Mouse (Mus musculus) urinary bladder, adult 18-20 months (tissue): ENCODE measurements around the gene Cxadr.

ENCODE experiments used
- DNase-seq, 2 experiments: peaks; one replicate each; pipeline ENCODE4 v3.0.0; 2022; ENCODE audit warnings: low spot score in 2 of 2, mixed read lengths in 2 of 2

Gene Cxadr

DNA sequence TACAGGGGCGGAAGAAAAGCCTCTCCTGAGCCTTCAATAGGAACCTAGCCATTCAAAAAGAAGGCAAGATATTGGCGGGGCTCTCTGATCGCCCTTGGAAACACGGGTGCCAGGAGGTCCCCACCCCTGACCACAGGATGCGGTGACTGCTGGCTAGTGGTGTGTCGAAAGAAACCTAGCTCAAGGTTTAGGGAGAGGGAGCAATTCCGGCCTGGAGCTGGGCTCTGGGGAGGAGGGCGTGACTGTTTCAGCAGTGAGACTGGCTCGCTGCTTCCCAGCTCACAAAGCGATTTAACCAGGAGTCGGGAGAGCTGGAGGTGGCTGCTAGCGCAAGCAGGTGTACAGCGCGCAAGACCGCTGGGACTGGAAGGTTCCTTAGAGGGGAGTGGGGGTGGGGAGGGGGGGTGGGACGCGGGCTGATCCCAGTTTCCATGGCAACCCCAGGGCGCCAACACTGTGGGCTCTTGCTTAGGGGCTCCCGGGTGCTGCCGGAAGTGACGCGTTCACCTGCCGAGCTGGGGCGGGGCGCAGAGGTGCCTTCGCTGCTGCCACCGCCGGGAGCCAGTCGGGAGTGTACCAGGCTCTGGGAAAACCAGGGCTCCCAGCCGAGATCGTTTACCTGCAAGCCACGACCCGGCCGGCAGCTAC is at the start of gene Cxadr:
Gene Cxadr, plus strand, starts transcription at position 307 of the 648 bp plus-strand sequence.
- peak; percentile 61 to 70 for DNase-seq

DNA sequence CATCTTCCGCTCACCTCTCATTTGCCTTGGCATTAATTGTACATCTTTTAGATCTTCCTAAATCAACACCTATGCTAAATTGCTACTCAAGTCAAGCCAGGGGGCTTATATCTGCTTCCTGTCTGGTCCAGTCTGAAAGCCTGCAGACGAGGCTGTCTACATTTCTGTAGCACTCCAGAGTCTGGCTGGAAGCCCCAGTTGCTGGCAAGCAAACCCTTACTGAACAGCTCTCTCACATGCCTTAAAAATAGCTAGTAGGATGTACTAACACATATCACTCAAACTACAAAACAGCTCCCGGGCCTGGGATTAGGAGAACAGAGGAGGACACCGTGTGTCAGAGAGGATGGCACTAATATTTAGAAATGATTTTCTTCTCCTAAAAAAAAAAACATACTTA is 42.3 kb upstream of the Cxadr start:
- DNase-seq, result no peak

DNA sequence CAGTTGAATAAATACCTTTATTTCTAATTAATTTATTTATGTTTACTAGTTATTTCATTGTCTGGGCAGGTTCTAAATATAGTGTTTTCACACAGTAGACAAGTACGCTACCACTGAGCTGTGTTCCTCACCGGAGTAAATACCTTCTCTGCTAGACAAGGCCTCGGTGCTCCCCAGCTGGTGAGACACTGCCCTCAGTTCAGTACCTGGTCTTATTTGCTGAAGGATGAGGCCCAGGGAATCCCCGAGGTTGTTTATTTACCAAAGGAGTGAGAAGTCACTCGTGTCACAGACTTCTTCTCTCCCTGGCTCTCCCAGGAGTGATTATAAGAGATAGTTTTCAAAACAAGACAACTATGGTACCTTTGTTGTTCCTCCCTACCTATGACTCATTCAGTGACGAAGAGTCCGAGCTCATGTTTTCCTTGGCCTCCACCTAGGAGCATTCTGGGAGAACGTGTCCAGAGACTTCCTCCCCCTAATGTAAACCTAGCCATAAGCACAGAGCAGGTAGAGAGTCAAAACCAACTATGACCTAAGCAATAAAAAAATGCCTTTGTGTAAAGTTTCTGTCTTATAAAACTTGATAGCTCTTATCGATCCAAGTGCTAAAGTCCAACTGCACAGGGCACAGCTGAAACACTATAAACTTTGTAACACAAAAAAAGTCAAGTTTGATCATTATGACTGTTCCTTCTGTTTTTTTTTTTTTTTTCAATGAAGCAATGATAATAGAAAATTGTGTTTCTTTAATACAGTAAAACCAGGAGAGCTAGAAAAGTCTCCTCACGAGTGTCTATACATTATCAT is 41.0 kb upstream of the Cxadr start:
- DNase-seq, result no peak

DNA sequence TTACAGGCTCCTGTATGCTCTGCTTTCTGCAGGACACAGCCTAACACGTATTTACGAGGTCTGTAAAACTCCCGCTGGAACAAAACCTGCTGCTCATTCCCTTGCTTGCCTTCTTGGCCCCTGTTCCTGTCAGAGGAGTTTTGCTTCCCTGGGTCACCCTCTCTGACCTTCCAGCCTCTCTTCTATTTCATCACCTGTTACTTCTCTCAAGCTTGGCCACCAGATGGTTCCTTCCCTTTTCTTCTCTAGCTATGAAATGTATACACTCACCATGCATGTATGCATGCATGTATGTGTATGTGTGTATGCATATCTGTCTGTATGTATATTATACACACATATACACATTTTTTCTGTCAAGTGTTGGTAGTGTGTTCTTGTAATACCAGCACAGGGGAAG is 39.8 kb upstream of the Cxadr start:
- DNase-seq, result no peak

DNA sequence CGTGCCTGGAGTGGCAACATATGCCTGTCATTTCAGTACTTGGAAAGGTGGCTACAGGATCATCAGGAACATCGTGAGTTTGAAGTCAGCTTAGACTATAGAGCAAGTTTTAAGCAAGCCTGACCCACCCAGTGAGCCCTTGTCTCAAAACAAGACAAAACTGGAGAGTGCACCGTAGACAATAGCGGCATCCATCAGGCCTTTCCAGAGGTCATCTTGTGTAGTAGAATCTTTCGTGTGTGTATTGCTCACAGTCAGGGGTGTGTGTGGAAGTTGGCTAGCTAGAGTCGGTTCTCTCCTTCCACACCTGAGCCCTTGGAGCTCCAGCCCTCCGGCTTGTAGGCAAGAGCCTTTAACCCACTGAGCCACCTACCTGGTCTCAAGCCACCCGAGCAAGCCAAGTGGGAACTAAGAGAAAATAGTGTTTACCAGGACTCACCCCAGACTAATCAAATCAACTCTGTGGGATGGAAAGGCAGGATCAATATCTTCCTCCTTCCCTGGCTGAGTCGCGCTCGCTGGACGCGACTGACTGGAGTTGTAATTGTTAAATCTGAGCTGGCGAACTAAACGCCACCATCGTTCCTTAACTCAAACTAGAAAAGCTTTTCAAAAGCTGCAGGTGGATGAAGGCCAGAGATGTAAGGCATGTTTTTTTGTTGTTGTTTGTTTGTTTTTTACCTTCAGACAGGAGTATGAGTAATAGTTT is 36.7 kb upstream of the Cxadr start:
- DNase-seq, result no peak

DNA sequence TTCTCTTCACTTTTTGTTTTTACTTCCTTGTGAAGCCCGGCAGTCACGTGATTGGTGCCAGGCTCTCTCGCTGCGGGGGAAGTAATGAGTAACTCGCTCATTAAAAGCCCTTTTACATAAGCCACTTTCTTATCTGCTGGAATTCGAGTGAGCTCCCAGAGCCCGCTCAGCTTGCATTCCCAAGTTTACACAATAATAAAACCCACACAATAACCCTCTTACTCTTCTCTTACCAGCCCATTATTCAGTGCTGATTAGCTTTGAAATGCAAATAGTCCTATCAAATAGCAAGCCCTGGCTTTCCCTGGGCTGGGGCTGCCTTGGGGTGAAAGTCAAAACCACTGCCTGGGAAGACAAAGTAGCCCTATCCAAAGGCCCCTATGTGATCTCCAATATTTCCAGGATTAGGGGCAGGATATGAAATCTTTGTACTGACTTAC is 36.1 kb upstream of the Cxadr start:
- DNase-seq, result peak; percentile 32 to 67

DNA sequence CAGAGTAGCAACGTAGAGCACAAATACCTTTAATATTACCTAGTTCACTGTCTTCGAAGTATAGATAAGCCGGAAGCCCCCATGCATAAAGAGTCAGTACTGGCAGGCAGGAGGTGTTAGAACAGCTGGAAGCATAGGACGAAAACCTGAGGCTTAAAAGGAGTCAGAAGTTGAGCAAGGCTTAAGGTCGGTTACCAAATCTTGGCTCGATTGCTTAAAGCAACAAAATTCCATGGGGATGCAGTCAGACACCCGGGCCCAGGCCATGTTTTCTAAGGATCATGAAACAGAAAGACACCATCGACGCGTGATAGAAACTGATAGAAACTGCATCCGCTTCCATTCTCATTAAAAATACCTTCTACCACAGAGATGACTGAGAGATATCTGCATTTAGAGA is 35.5 kb upstream of the Cxadr start:
- DNase-seq, result no peak

DNA sequence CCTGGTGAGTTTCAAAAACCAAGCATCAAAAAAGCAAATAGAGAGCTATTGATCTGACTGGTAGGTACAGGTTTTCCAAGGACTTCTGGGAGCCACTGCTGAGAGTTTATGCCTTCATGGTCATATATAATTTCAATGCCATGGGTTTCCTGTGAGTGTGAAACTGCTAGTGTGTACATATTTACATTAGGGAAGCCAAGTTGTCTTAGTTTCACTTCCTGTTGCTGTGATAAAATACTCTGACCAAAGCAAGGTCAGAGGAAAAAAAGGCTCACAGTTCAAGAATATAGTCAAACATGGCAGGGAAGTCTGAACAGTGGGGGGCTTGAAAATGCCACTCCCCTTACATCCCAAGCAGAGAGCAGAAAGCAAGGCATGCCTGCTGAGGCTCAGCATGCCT is 33.8 kb upstream of the Cxadr start:
- no peak for DNase-seq

DNA sequence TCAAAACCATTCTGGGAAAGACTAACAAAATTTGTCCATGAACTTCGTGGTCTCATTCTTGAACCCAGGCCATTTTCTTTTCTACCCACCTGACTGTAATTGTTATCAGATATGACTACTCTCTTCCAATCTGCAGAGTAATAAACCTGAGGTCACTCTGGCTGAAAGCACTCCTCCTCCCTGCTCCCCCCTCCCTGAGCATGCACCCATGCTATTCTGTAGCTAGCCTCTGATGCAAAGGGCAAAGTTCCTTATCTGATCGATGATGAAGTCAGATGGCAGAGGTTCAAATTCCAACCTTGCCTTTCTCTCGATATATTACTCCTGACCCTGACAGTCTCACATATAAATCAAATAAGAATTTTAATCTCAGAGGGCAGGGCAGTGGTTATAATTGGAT is 33.1 kb upstream of the Cxadr start:
- no peak for DNase-seq

DNA sequence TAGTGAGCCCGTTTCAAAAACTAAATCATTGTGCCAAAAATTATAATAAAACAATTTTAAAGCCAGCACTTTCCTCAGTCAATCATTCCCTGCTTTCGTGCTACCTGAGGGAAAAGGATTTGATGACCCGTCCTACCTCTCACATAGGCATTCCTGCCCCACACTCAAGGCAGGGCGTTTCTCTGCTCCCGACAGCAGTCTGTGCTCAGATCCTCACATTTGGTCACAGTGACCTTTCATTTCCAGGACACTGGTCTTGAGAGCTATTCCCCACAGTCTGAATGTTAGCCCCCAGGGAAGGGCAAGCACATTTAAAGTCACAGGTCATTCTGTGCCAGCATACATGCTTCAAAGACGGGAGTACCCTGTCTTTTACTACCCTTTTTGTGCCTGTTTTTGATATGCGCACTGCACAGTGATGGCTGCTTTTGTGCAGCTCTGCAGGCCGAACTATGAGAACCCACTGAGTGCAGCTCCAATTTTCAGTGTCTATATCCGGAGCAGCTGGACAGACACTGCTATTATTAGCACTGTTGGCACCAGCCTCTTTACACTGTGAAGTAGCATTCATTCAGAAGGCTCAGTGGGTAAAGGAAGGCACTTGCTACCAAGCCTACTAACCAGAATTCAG is 26.3 kb upstream of the Cxadr start:
- DNase-seq, result no peak

DNA sequence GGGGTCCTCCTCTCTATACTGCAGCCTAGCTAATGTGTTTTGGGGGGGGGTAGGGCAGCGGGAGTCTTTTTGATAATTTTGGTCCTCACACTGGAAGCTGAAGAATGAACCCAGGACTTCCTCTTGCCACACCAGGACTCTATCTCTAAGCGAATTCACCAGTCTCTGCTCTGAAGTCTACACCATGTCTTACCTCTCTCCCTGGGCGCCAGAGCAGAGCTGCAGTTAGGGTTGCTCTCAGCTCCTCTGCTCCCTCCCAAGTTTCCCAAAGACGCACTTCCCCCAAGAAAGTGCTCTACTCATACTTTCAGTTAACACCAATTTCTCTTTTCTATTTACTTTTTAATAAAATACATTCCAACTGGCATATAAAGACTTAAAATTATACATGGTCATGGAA is 23.7 kb upstream of the Cxadr start:
- DNase-seq, result no peak

DNA sequence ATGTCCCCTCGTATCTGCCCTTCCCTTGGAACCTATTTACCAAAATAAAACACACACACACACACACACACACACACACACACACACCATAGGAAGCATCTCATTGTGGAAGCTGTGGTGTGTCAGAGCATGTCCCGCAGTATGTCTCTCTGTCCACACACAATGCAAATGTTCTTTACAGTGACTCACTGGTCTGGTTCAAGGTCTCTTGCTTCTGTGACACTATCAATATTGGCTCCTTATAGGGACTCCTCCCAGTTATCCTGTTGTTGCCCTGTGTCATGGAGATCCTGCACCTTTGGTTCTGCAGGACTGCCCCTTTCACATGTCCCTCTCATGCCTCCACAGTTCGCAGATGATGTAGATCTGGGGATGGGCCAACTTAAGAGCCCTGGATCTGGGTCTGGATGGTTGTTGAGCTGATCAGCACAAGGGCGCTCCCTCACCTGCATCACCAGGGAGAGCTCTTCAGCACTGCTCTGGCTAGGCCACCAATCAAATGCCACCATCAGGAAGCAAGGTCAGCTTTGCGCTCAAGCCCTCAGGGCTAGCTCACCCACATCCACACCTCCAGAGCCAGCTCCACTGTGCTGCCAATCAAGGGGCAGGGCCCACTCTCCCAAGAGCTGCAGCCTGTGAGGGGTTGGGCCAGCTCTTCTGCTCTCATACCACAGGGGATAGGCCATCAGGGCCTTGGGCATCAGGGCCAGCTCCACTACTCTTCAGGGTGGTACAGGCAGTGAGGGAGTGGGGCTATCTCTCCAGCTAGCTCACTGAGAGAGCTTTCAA is 21.0 kb upstream of the Cxadr start:
- DNase-seq, result no peak

DNA sequence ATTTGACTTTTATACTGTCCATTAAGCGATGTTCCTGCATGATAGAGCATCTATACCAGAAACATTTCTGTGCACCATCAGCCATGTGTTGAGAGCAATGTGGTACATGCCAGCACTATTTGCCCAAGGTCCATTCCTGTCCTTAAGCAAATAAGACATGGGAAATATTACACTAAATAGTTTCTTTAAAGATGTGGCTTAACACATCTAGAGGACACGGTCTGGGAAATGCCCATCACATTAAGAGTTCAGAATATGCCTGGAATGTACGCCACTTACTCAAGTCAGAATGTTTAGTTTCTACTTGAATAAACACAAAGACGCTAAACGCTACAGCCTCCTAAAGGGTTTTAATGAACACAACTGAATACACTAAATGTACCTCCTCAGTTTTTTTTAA is 18.1 kb upstream of the Cxadr start:
- DNase-seq, result no peak

DNA sequence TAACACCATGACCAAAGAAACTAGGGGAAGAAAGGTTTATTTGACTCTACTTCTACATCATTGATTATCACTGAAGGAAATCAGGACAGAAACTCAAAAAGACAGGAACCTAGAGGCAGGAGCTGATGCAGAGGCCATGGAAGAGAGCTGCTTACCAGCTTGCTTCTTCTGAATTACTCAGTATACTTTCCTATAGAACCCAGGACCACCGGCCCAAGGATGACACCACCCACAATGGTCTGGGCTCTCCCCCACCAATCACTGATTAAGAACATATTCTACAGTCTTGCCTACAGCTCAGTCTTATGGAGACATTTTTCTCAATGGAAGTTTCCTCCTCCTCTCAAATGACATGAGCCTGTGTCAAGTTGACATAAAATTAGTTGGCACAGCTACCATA is 7.2 kb upstream of the Cxadr start:
- DNase-seq, result no peak

DNA sequence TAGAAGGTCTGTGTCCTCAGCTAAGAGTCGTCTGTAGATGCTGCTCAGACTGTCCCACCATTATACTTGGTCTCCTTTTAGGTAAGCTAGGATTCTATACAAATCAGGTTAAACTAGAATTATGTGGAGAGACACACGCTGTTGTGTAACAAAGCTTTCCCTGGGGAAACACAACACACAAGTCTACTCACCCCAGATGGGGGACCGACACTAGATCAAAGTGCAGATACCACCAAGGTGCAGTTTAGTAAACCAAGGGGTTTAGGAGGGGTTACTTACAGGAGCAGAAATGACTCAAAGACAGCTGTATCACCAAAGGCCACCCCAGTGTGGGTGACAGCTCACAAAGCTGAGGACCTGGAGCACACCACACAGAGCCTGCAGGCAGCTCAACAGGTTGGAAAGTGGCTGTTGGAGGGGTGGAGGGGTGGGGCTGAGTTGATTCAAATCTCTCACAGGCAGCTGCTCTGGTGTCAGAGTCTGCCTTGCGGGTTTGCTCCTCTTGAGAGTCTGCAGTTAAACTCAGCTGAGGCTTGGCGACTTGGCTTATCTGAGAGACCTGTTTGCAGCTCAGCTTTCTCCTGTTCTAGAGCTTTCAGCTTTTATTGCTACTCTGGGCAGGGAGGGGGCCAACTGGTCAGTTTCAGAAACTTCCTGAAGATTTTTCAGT is 6.5 kb upstream of the Cxadr start:
- no peak for DNase-seq

DNA sequence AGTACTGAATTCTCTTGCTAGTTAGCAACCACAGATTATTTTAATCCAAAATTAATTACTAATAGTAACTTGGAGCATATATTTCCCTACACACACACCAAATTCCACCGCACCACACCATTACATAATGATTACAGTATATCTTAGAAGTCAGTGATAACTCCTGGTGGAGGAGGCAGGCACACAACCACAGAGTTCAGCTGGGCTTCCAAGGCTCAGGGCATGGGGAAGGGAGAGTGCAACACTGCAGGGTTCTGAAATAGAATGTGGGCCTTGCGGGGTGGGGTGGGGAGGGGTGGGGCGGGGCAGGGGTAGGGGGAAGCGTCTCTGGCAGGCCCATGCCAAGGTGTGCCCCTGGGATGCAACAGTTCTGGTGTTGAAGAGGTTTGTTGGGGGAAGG is 5.7 kb upstream of the Cxadr start:
- no peak for DNase-seq

DNA sequence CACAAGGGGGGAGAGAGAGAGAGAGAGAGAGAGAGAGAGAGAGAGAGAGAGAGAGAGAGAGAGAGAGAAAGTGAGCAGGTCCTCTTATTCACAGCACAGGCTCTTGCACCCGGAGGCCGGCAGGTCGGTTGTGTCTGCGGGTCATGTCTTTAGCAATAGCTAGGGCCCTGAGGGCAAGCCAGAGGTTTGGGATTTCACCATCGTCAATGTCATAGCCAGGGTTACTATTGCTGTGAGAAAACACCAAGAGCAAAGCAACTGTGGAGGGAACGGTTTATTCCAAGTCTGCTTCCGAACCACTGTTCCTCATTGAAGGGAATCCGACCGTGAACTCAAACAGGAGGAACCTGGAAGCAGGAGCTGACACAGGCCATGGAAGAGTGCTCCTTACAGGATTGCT is 5.2 kb upstream of the Cxadr start:
- no peak for DNase-seq

DNA sequence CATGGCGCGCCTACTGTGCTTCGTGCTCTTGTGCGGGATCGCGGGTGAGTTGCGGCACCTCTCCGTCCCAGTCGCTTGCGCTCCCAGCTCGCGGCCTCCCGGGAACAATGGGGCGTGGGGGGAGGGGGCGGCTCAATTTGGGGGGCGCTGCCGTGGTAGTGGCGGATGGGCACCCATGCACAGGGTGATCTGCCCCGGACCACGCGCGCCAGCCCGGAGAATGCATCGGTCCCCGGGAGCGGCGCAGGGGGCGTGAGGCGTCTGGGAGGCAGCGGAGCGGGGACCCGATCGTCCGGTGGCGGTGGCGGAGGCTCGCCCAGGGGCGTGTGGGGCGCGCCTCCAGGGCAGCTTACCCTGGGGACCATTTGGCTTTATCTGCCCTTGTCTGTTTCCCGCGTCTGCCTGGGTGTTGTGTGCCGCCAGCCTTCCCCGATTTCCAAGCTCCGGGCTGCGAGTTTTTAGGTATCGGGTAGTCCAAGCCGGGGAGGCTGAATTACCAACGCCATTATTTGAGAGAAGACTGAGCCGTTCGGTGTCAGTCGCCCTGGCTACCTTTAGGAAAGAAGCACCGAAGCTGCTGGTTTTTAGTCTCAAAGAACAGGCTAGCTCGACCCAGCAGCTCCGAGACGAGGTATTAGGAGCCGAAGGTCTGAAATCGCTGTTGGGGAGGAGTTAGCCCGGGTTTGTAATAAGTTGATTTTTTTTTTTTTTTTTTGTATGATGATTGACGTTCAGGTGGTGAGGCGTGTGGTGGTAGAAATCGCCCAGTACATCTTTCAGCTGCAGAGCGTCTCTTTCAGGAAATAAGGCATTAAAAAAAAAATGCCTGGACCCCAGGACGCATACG is 765 bp downstream of the Cxadr start:
- peak in 1 of 2 experiments; percentile 44 for DNase-seq

DNA sequence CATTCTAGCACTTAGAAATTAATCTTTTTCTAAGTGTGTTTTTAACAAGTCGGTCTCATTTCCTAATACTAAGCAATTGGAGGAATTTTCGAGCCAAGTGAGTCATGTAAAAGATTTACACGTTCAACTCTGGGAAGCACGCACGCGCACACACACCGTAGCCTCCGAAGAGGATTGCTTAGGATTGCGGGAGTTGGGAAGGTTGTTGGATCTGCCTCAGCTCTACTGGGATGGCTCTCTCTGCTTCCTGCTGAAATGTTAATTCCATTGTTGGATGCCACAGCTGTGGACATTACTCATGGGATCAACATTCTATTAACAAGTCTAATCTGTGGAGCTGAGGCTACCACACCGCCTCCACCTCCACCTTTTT is 1.4 kb downstream of the Cxadr start:
- DNase-seq, result peak; percentile 18 to 22

DNA sequence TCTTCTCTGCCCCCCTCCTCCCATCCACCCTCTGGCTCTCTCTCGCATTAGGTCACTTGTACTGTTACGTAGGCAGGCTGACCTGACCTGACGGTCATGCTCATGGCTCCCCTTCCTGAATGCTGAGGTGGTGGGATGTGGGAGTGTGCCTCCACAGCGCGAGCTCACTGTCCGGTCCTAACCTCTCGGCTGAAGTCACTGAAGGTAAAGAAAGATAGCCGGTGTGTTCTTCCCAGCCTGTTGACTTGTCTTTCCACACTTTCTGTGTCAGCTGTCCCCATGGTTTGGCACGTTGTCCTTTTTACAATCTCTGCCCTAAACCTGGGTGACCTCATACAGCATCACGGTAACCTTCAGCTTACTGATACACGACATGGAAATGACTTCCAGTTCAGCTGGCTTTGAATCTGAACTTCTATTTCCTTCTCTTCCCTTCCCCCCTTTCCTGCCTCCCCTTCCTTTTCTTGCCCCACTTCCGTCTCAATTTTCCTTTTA is 4.4 kb downstream of the Cxadr start:
- no peak for DNase-seq
